Mouse (Mus musculus) CH12.LX (cell line): ENCODE results near the gene Gm45618. TPM values are rescaled to one million over a fixed set of nuclear protein-coding genes. Genes with fewer than 3 reads are reported as not detected.
"Not testable (repeated sequence)": the region's sequence is repeated elsewhere in the genome, so short reads cannot be mapped to it uniquely, and the experiment has no call there.

Experiments used
- DNase-seq: peaks from one replicate; pipeline ENCODE4 v3.0.0-alpha.2; 2013; ENCODE audit errors: extremely low read depth
- H3K27ac ChIP-seq: 2 replicates; pipeline ENCODE4 v1.5.1; 2012; ENCODE audit warnings: low read depth, mild to moderate bottlenecking, control low read depth, moderate library complexity; ENCODE audit not compliant: insufficient read depth
- H3K27me3 ChIP-seq: replicated peaks from 2 replicates; pipeline ENCODE3; 2012; ENCODE audit warnings: inconsistent platforms
- H3K36me3 ChIP-seq, 2 experiments: replicated peaks in 1 of 2; 2 replicates each; pipeline versions ENCODE3 to v1.6.1; 2012; ENCODE audit warnings: inconsistent platforms in 1 of 2, low read length in 1 of 2, mild to moderate bottlenecking in 1 of 2, mixed read lengths in 1 of 2, moderate library complexity in 1 of 2; ENCODE audit not compliant: control insufficient read depth in 1 of 2, insufficient read depth in 1 of 2
- H3K4me1 ChIP-seq, 2 experiments: 2 replicates each; pipeline ENCODE4 v1.6.1; 2012; ENCODE audit warnings: inconsistent platforms in 1 of 2, moderate library complexity in 1 of 2; ENCODE audit not compliant: insufficient read depth in 2 of 2, control insufficient read depth in 1 of 2
- H3K4me2 ChIP-seq: 2 replicates; pipeline ENCODE4 v1.6.1; 2012; ENCODE audit warnings: low read depth, mild to moderate bottlenecking, control low read depth; ENCODE audit not compliant: poor library complexity, insufficient read depth, severe bottlenecking
- H3K4me3 ChIP-seq, 3 experiments: fragments of 150-350 bp in 1 of 3; sonication (generic) in 1 of 3; replicated peaks in 1 of 3; 2 replicates each; pipeline versions ENCODE3 to v1.5.1; 2011 to 2012; ENCODE audit warnings: low read depth in 2 of 3, low read length in 2 of 3, mild to moderate bottlenecking in 2 of 3, moderate library complexity in 2 of 3, control low read depth in 1 of 3, improper control_type of control experiment in 1 of 3, inconsistent platforms in 1 of 3, mixed read lengths in 1 of 3; ENCODE audit not compliant: poor library complexity in 1 of 3
- H3K79me2 ChIP-seq: replicated peaks from 2 replicates; pipeline ENCODE4 v1.6.1; 2012; ENCODE audit warnings: mild to moderate bottlenecking, moderate library complexity; ENCODE audit not compliant: control insufficient read depth, poor library complexity, insufficient read depth, severe bottlenecking; ENCODE audit errors: extremely low read depth
- H3K9ac ChIP-seq: 2 replicates; pipeline ENCODE4 v1.6.1; 2012; ENCODE audit warnings: low read depth, mild to moderate bottlenecking, control low read depth, moderate library complexity; ENCODE audit not compliant: insufficient read depth
- H3K9me3 ChIP-seq: replicated peaks from 2 replicates; pipeline ENCODE3; 2012; ENCODE audit warnings: low read length, inconsistent platforms, mixed read lengths
- BHLHE40 ChIP-seq: IDR thresholded peaks from 2 replicates; pipeline ENCODE4 v1.6.1; 2011; ENCODE audit warnings: mild to moderate bottlenecking, low read depth, low read length, improper control_type of control experiment
- CHD1 ChIP-seq: IDR thresholded peaks from 2 replicates; pipeline ENCODE4 v1.6.1; 2012; ENCODE audit warnings: low read depth, low read length, improper control_type of control experiment, inconsistent platforms
- CTCF ChIP-seq, 2 experiments: IDR thresholded peaks in 1 of 2; conservative IDR thresholded peaks in 1 of 2; 2 replicates each; pipeline ENCODE4 v1.5.1; 2011 to 2012; ENCODE audit warnings: low read depth in 2 of 2, low read length in 2 of 2, improper control_type of control experiment in 1 of 2, inconsistent platforms in 1 of 2, mild to moderate bottlenecking in 1 of 2, moderate library complexity in 1 of 2
- EP300 ChIP-seq: IDR thresholded peaks from 2 replicates; pipeline ENCODE4 v1.6.1; 2011; ENCODE audit warnings: low read length, improper control_type of control experiment
- GABPA ChIP-seq: IDR thresholded peaks from 2 replicates; pipeline ENCODE4 v1.6.1; 2012; ENCODE audit warnings: low read depth, low read length, improper control_type of control experiment, inconsistent platforms; ENCODE audit not compliant: insufficient replicate concordance
- IRF4 ChIP-seq: IDR thresholded peaks from 2 replicates; pipeline ENCODE4 v1.6.1; 2014; ENCODE audit warnings: low read depth, mild to moderate bottlenecking, inconsistent platforms, low read length, improper control_type of control experiment
- JUN ChIP-seq: IDR thresholded peaks from 2 replicates; pipeline ENCODE4 v1.6.1; 2011; ENCODE audit warnings: low read depth, mild to moderate bottlenecking, low read length, improper control_type of control experiment, moderate library complexity; ENCODE audit not compliant: insufficient read depth
- MAFK ChIP-seq: IDR thresholded peaks from 2 replicates; pipeline ENCODE4 v1.6.1; 2011; ENCODE audit warnings: low read length, improper control_type of control experiment; ENCODE audit not compliant: insufficient replicate concordance
- MAZ ChIP-seq: IDR thresholded peaks from 2 replicates; pipeline ENCODE4 v1.6.1; 2012; ENCODE audit warnings: low read depth, mild to moderate bottlenecking, inconsistent platforms, low read length, improper control_type of control experiment, moderate library complexity
- MXI1 ChIP-seq: IDR thresholded peaks from 2 replicates; pipeline ENCODE4 v1.6.1; 2011; ENCODE audit warnings: mild to moderate bottlenecking, low read depth, low read length, improper control_type of control experiment
- NRF1 ChIP-seq: IDR thresholded peaks from 2 replicates; pipeline ENCODE4 v1.6.1; 2014; ENCODE audit warnings: low read depth, mild to moderate bottlenecking, inconsistent platforms, low read length, improper control_type of control experiment, moderate library complexity
- PAX5 ChIP-seq: IDR thresholded peaks from 2 replicates; pipeline ENCODE4 v1.6.1; 2012; ENCODE audit warnings: low read length, inconsistent platforms, mixed read lengths
- SIN3A ChIP-seq: IDR thresholded peaks from 2 replicates; pipeline ENCODE4 v1.6.1; 2012; ENCODE audit warnings: low read length, improper control_type of control experiment, inconsistent platforms
- TBP ChIP-seq: conservative IDR thresholded peaks from 2 replicates; pipeline ENCODE4 v1.6.1; 2011; ENCODE audit warnings: low read depth, low read length, improper control_type of control experiment
- TCF12 ChIP-seq: IDR thresholded peaks from 2 replicates; pipeline ENCODE4 v1.6.1; 2014; ENCODE audit warnings: low read depth, mild to moderate bottlenecking, inconsistent platforms, low read length, improper control_type of control experiment
- USF1 ChIP-seq: IDR thresholded peaks from 2 replicates; pipeline ENCODE4 v1.6.1; 2014; ENCODE audit warnings: low read depth, mild to moderate bottlenecking, inconsistent platforms, low read length, improper control_type of control experiment
- ZC3H11A ChIP-seq: IDR thresholded peaks from 2 replicates; pipeline ENCODE4 v1.6.1; 2012; ENCODE audit warnings: low read depth, mild to moderate bottlenecking, inconsistent platforms, low read length, improper control_type of control experiment
- ZKSCAN1 ChIP-seq: IDR thresholded peaks from 2 replicates; pipeline ENCODE4 v1.6.1; 2012; ENCODE audit warnings: low read depth, inconsistent platforms, low read length, improper control_type of control experiment, borderline replicate concordance
- ZMIZ1 ChIP-seq: IDR thresholded peaks from 2 replicates; pipeline ENCODE4 v1.6.1; 2012; ENCODE audit warnings: low read depth, mild to moderate bottlenecking, inconsistent platforms, low read length, improper control_type of control experiment
- dilution Hi-C: fragments of 300-500 bp; cut with MboI; formaldehyde crosslinking; loops from 2 replicates; pipeline ENCODE4 v1.14.3; 2020; ENCODE audit warnings: low sequenced_read_pairs; ENCODE audit not compliant: extremely low pct_unique_long_range_greater_than_20kb, extremely low pct_ligation_motif_present
- in situ Hi-C: fragments of 300-500 bp; cut with MboI; formaldehyde crosslinking; loops from 3 replicates; pipeline ENCODE4 v1.14.3; 2019; ENCODE audit warnings: low sequenced_read_pairs, low pct_ligation_motif_present, low pct_unique_long_range_greater_than_20kb, mixed read lengths
- polyA plus RNA-seq: library from polyadenylated mRNA; unstranded; fragments of >175 nt; gene quantifications from 2 replicates; pipeline ENCODE4 v1.2.1, GENCODE M21; 2012; ENCODE audit warnings: low read depth; ENCODE audit not compliant: insufficient read length
- total RNA-seq, 2 experiments: library from RNA; depleted of rRNA; stranded (reverse); fragments of 300-350 nt in 1 of 2; fragments of >200 nt in 1 of 2; gene quantifications; 2 replicates each; pipeline ENCODE4 v1.2.3; 2012 to 2014

Gm45618 gene
- total and polyA plus RNA-seq, 3 experiments, result not detected

- H3K4me3 ChIP-seq, result no peak overlapping the region
- DNase-seq, result no peak
- H3K4me2 ChIP-seq, result no peak overlapping the region
- dilution Hi-C loops (no loop called here), in situ Hi-C loops (no loop called here)
- H3K27me3 ChIP-seq, result peaks cover 53% of the 10 kb centered on the region
- TF ChIP-seq CTCF (conservative IDR thresholded peaks at IDR 0.05 in 1 of 2, IDR thresholded peaks at IDR 0.05 in 1 of 2; ENCODE audit: low read depth in 2 of 2, low read length in 2 of 2), result peak in 1 of 2 experiments; percentile 13; a peak in 1 of 4 replicates
- TF ChIP-seq BHLHE40, result no peak
- H3K27ac ChIP-seq, result no peak overlapping the region
- peaks cover 7% of the 10 kb centered on the region for H3K9me3 ChIP-seq
- H3K36me3 ChIP-seq, result no peaks in the 10 kb centered on the region
- no peaks in the 10 kb centered on the region for H3K4me1 ChIP-seq
- H3K79me2 ChIP-seq, result no peaks in the 10 kb centered on the region
- H3K9ac ChIP-seq, result no peak overlapping the region
Observed at GRCm38 (mm10) chr7:142145413-142145940, 24.9 kb upstream of the Gm45618 start.

GRCm38 (mm10) chr7:142144507-142144906, 24.0 kb upstream of the Gm45618 start, which contains the start of gene Gm45337:
TSS of gene Gm45337 (minus strand) at chr7:142144607.
- no peak for DNase-seq
- H3K27me3 ChIP-seq, result peaks cover 58% of the 10 kb centered on the region
- no peak within 1 kb of the TSS for H3K4me3 ChIP-seq
- H3K4me2 ChIP-seq, result no peak within 1 kb of the TSS
- in situ Hi-C loops (no loop called here), dilution Hi-C loops (no loop called here)
- no peaks in the 10 kb centered on the region for H3K4me1 ChIP-seq
- H3K36me3 ChIP-seq, result no peaks in the 10 kb centered on the region
- H3K27ac ChIP-seq, result no peak within 1 kb of the TSS
- TF ChIP-seq MAFK (no peak), MAZ (no peak), ZKSCAN1 (no peak), NRF1 (no peak), ZC3H11A (no peak), ZMIZ1 (no peak), USF1 (no peak), IRF4 (no peak), TBP (no peak), PAX5 (no peak), EP300 (no peak), TCF12 (no peak), GABPA (no peak), CTCF (conservative IDR thresholded peaks at IDR 0.05 in 1 of 2, IDR thresholded peaks at IDR 0.05 in 1 of 2; ENCODE audit: low read depth in 2 of 2, low read length in 2 of 2) (no peak), JUN (no peak), MXI1 (no peak), CHD1 (no peak), SIN3A (no peak)
- H3K79me2 ChIP-seq, result no peaks in the 10 kb centered on the region
- peaks cover 6% of the 10 kb centered on the region for H3K9me3 ChIP-seq
- no peak within 1 kb of the TSS for H3K9ac ChIP-seq

GRCm38 (mm10) chr7:142143506-142144010, 23.0 kb upstream of the Gm45618 start:
- dilution Hi-C loops, H3K4me3 ChIP-seq, H3K27ac ChIP-seq, H3K4me2 ChIP-seq, H3K9ac ChIP-seq, DNase-seq, H3K9me3 ChIP-seq, H3K36me3 ChIP-seq, in situ Hi-C loops, H3K79me2 ChIP-seq, H3K4me1 ChIP-seq: not testable (repeated sequence)
- H3K27me3 ChIP-seq, result peaks cover 63% of the 10 kb centered on the region
